Mouse (Mus musculus): Measurements from ENCODE around the gene B4galnt3.

DNA sequence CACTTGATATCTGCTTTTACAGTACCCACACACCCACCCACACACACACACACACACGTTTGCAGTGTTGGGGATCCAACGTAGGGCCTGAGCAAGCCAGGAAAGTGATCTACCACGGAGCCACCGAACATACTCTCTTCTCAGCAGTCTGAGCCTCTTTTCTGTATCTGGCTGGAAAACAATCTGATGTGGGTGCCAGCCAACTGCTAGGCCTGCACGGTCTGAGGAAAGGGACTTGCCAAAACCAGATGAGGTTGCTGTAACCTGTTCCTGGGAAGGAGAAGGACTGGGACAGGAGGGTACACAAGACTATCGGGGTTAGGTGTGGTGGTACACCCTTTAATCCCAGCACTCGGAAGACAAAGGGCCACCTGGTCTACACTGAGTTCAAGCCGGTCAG, 51.1 kb downstream of the B4galnt3 start:
- TF ChIP-seq POLR2A (IDR thresholded peaks at IDR 0.05; ENCODE audit: insufficient read length, low read depth) (no peak), MYOD1 (IDR thresholded peaks at IDR 0.05; ENCODE audit: control insufficient read depth in 1 of 3, insufficient read length in 2 of 3, low read depth in 2 of 3) (no peak)
